Mouse (Mus musculus): ENCODE data around the gene Ypel5.

DNA sequence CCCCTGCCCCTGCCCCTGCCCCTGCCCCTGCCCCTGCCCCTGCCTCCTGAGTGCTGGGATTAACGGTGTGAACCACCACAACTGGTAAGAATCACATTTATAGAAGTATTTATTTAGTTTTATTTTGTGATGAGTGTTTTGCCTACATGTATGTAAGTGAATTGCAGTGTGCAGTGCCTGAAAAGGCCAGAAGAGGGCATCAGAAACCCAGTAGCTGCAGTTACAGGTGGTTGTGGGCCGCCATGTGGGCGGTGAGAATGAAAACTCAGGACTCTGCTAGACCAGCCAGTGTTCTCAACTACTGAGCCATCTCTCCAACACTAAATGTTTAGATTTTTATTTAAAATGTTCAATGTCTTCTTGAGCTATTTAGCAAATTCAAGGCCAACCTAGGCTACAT, 39.7 kb upstream of the Ypel5 start:
- TF ChIP-seq MAX (IDR thresholded peaks at IDR 0.05; ENCODE audit: low read depth) (no peak), POLR2A (IDR thresholded peaks at IDR 0.05; ENCODE audit: insufficient read length, low read depth) (no peak), CEBPB (IDR thresholded peaks at IDR 0.05; ENCODE audit: insufficient read depth, poor library complexity, severe bottlenecking) (no peak), MYOD1 (IDR thresholded peaks at IDR 0.05; ENCODE audit: control insufficient read depth in 1 of 3, insufficient read length in 2 of 3, low read depth in 2 of 3) (no peak), POLR2AphosphoS2 (IDR thresholded peaks at IDR 0.05; ENCODE audit: insufficient read length, low read depth) (no peak), MYOG (IDR thresholded peaks at IDR 0.05; ENCODE audit: control insufficient read depth in 1 of 3, insufficient read depth in 1 of 3, insufficient read length in 2 of 3, low read depth in 2 of 3) (no peak), TCF12 (IDR thresholded peaks at IDR 0.05; ENCODE audit: insufficient read depth, poor library complexity, severe bottlenecking) (no peak), USF1 (IDR thresholded peaks at IDR 0.05; ENCODE audit: low read depth) (no peak), SRF (IDR thresholded peaks at IDR 0.05; ENCODE audit: control insufficient read depth, insufficient read length, low read depth) (no peak), TCF3 (IDR thresholded peaks at IDR 0.05; ENCODE audit: insufficient read length, low read depth) (no peak)
